Mouse (Mus musculus) midbrain, embryonic 11.5 days (tissue): ENCODE measurements around the gene Cacng2. TPM values are rescaled to one million over a fixed set of nuclear protein-coding genes. Genes with fewer than 3 reads are reported as not detected.

Experiments used
- ATAC-seq: fragments of 200-750 bp; cut with Nextera tagmentation; 2 replicates; pipeline ENCODE4 v1.8.0; 2017; ENCODE audit warnings: moderate TSS enrichment, moderate library complexity; ENCODE audit not compliant: low FRiP score
- DNase-seq: peaks from one replicate; pipeline ENCODE4 v3.0.0; 2015; ENCODE audit warnings: low spot score; ENCODE audit errors: missing footprints
- H3K27ac ChIP-seq: fragments of 300-500 bp; sonication (generic); 2 replicates; pipeline ENCODE4 v1.5.1; 2014; ENCODE audit warnings: low read depth, low read length
- H3K27me3 ChIP-seq: fragments of 300-500 bp; sonication (generic); 2 replicates; pipeline ENCODE4 v1.6.1; 2014; ENCODE audit warnings: mild to moderate bottlenecking, low read length, moderate library complexity, mixed read lengths; ENCODE audit not compliant: control insufficient read depth, insufficient read depth
- H3K36me3 ChIP-seq: fragments of 300-500 bp; sonication (generic); 2 replicates; pipeline ENCODE4 v1.6.1; 2014; ENCODE audit warnings: mild to moderate bottlenecking, low read length, moderate library complexity, mixed read lengths; ENCODE audit not compliant: control insufficient read depth, insufficient read depth
- H3K4me1 ChIP-seq: fragments of 300-500 bp; sonication (generic); 2 replicates; pipeline ENCODE4 v1.6.1; 2014; ENCODE audit warnings: low read length; ENCODE audit not compliant: control insufficient read depth, insufficient read depth
- H3K4me2 ChIP-seq: fragments of 300-500 bp; sonication (generic); 2 replicates; pipeline ENCODE4 v1.6.1; 2014; ENCODE audit warnings: mild to moderate bottlenecking, moderate library complexity
- H3K4me3 ChIP-seq: fragments of 300-500 bp; sonication (generic); 2 replicates; pipeline ENCODE4 v1.5.1; 2014; ENCODE audit warnings: low read depth, low read length
- H3K9ac ChIP-seq: fragments of 300-500 bp; sonication (generic); 2 replicates; pipeline ENCODE4 v1.6.1; 2014; ENCODE audit warnings: low read length
- H3K9me3 ChIP-seq: fragments of 300-500 bp; sonication (generic); 2 replicates; pipeline ENCODE4 v1.6.1; 2016; ENCODE audit warnings: low read length; ENCODE audit not compliant: control insufficient read depth
- WGBS: fragments of 180-500 bp; shearing (Covaris S2); extraction: QIAGEN DNeasy Blood & Tissue Kit; methylation state at CpG from one replicate; pipeline ENCODE4 v1.1.7; 2014; 5-methylcytosine and 5-hydroxymethylcytosine counted together
- polyA plus RNA-seq: library from polyadenylated mRNA; unstranded; fragments of >200 nt; fragmentation: Nextera tagmentation; extraction: Ambion mirVana; gene quantifications from 2 replicates; pipeline ENCODE4 v1.2.1, GENCODE M21; 2014

The Cacng2 gene
- polyA plus RNA-seq, 1 experiment from 2014 or later = 1.1 TPM

- DNase-seq (peak; percentile 98), ATAC-seq (peak; percentile 94)
- Histone ChIP-seq H3K4me3 (peak within 1 kb of the TSS; percentile 51), H3K4me1 (peaks cover 16% of the 10 kb centered on the region), H3K27ac (no peak within 1 kb of the TSS), H3K9me3 (no peaks in the 10 kb centered on the region), H3K27me3 (peaks cover 9% of the 10 kb centered on the region), H3K4me2 (peak within 1 kb of the TSS; percentile 72), H3K9ac (peak within 1 kb of the TSS; percentile 62), H3K36me3 (peaks cover 19% of the 10 kb centered on the region)
- 0% methylated on average over 39 of the region's 39 CpGs for WGBS
Measured at GRCm38 (mm10) chr15:77956404-77956901, 163.4 kb downstream of the Cacng2 start, which contains the start of gene Foxred2. TSS of gene Foxred2 (minus strand) at chr15:77956722.

GRCm38 (mm10) chr15:77955440-77956403, 164.1 kb downstream of the Cacng2 start:
- Histone ChIP-seq H3K4me1 (peaks cover 16% of the 10 kb centered on the region), H3K27me3 (peaks cover 9% of the 10 kb centered on the region), H3K9me3 (no peaks in the 10 kb centered on the region), H3K9ac (peak overlapping the region; percentile 62), H3K27ac (no peak overlapping the region), H3K4me2 (peak overlapping the region; percentile 72), H3K4me3 (peak overlapping the region; percentile 51), H3K36me3 (peaks cover 12% of the 10 kb centered on the region)
- ATAC-seq (peak; percentile 56), DNase-seq (peak; percentile 84)
- 11% methylated on average over 52 of the region's 52 CpGs for WGBS

DNA sequence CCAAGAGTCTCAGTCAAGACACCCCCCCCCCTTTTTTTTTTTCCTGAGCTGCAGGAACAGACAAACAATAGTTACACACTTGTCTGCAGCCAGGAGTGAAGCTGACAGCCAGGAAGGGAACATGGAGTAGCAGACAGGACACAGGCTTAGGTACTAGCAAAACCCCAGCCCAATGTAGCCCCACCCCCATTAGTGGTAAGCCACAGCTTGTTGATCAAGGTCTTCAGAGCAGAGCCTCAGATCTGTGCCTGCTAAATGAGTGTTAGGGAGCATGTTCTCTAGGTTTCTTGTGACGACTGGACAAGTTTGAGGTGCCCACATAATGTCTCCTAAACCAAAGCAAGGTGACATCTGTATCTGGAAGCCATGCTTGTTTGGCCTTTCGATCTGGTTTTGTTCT, 165.5 kb downstream of the Cacng2 start:
- DNase-seq (no peak), ATAC-seq (no peak)
- Histone ChIP-seq H3K9ac (no peak overlapping the region), H3K27ac (no peak overlapping the region), H3K4me1 (peaks cover 16% of the 10 kb centered on the region), H3K4me3 (no peak overlapping the region), H3K27me3 (peaks cover 9% of the 10 kb centered on the region), H3K9me3 (no peaks in the 10 kb centered on the region), H3K4me2 (no peak overlapping the region), H3K36me3 (peaks cover 7% of the 10 kb centered on the region)
- 84% methylated on average over 2 of the region's 2 CpGs for WGBS

DNA sequence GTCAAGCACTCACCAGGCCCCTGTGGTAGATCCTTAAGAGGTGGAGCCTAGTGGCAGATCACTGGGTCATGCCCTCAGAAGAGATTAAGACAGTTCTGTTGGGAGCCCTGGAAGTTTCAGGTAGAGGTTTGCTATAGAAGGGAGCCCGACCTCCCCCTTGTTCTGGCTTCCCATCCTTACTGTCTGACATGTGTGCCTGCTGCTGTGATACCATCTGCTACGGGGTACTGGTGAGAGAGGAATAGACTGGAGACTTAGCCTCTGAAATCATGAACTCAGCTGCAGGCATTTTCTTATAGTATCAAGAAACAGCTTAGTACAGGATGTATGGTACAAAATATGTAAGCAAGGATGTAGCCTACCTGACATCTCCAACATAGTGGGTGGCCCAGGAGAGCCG, 166.9 kb downstream of the Cacng2 start:
- H3K27me3 ChIP-seq = peaks cover 9% of the 10 kb centered on the region
- H3K4me2 ChIP-seq = no peak overlapping the region
- H3K4me1 ChIP-seq = peaks cover 16% of the 10 kb centered on the region
- H3K27ac ChIP-seq = no peak overlapping the region
- no peak overlapping the region for H3K4me3 ChIP-seq
- ATAC-seq = no peak
- no peak overlapping the region for H3K9ac ChIP-seq
- 89% methylated on average over 3 of the region's 3 CpGs for WGBS
- DNase-seq = no peak
- no peaks in the 10 kb centered on the region for H3K9me3 ChIP-seq
- no peaks in the 10 kb centered on the region for H3K36me3 ChIP-seq

- Histone ChIP-seq H3K4me1 (no peaks in the 10 kb centered on the region), H3K9ac (no peak overlapping the region), H3K4me3 (no peak overlapping the region), H3K36me3 (0 out of 2 replicates have a peak, but pooled peaks cover 1% of the 10 kb centered on the region), H3K4me2 (no peak overlapping the region), H3K9me3 (no peaks in the 10 kb centered on the region), H3K27me3 (no peaks in the 10 kb centered on the region), H3K27ac (no peak overlapping the region)
- 90% methylated on average over 7 of the region's 7 CpGs for WGBS
- no peak for ATAC-seq
- DNase-seq = no peak
Measured at GRCm38 (mm10) chr15:77949061-77949460, 170.8 kb downstream of the Cacng2 start.

GRCm38 (mm10) chr15:77945711-77946110, 174.1 kb downstream of the Cacng2 start:
- no peak overlapping the region for H3K9ac ChIP-seq
- H3K4me2 ChIP-seq = no peak overlapping the region
- DNase-seq (no peak), ATAC-seq (no peak)
- no peaks in the 10 kb centered on the region for H3K9me3 ChIP-seq
- no peak overlapping the region for H3K27ac ChIP-seq
- no peak overlapping the region for H3K4me3 ChIP-seq
- 86% methylated on average over 4 of the region's 4 CpGs for WGBS
- no peaks in the 10 kb centered on the region for H3K4me1 ChIP-seq
- H3K36me3 ChIP-seq = 0 out of 2 replicates have a peak, but pooled peaks cover 2% of the 10 kb centered on the region
- H3K27me3 ChIP-seq = no peaks in the 10 kb centered on the region

Other genes starting within 250 kb of the Cacng2 start
- 242 and 255 TPM in 2 replicates for gene Txn2, start 191.0 kb downstream of the Cacng2 start, polyA plus RNA-seq
- 5.0 and 6.1 TPM in 2 replicates for gene Foxred2, start 163.3 kb downstream of the Cacng2 start, polyA plus RNA-seq
- 256 and 259 TPM in 2 replicates for gene Eif3d, start 149.2 kb downstream of the Cacng2 start, polyA plus RNA-seq
- 138 and 148 TPM in 2 replicates for gene Ift27, start 54.1 kb upstream of the Cacng2 start, polyA plus RNA-seq
- gene Pvalb, start 86.4 kb upstream of the Cacng2 start, polyA plus RNA-seq = not detected in 2 replicates
- gene Ncf4, start 124.8 kb upstream of the Cacng2 start, polyA plus RNA-seq = 6.9 and 7.9 TPM in 2 replicates
- gene Csf2rb2, start 185.7 kb upstream of the Cacng2 start, polyA plus RNA-seq = 0.23 and 0.32 TPM in 2 replicates
- 1.5 and 1.8 TPM in 2 replicates for gene Csf2rb, start 205.7 kb upstream of the Cacng2 start, polyA plus RNA-seq